Mouse (Mus musculus) duodenum, adult 2 months (tissue): ENCODE data around the gene Ptpra. TPM values are rescaled to one million over a fixed set of nuclear protein-coding genes. Genes with fewer than 3 reads are reported as not detected.

Experiments used
- polyA plus RNA-seq: library from polyadenylated mRNA; depleted of rRNA; stranded (reverse); fragments of >200 nt; gene quantifications from 2 replicates; pipeline ENCODE4 v1.2.3, GENCODE M21; 2012; ENCODE audit warnings: low replicate concordance; rRNA removed

Gene Ptpra
- polyA plus RNA-seq = 12.7 and 22.3 TPM in 2 replicates

DNA sequence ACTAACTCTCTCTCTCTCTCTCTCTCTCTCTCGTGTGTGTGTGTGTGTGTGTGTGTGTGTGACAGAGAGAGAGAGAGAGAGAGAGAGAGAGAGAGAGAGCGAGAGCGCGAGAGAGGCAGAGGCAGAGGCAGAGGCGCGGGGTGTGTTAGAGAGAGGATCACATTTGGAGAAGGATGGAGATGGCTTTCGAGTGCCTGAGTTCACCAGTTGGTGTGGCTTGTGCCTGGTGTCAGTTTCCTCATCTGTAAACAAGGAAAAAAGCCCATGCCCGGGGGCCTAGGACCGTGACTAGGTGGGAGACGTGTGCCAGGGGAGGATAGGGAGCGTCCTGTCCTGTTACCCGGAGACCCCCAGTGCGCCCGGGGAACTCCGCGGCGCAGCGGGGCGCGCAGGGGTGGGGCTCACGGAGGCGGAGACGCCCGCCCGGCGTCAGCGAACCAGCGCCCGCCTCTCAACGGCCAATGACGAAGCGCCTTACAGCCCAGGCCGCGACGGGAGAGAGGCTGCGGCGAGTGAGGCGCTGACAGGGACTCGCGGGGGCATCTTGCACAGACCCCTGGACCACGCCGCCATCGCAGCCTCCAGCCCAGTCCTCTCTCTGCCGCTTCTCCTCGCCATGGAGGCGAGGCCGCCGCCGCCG lies at the start of gene Ptpra:
Gene Ptpra (plus strand): TSS at position 485 of the 640 bp plus-strand sequence.

GRCm38 (mm10) chr2:130404939-130405338 lies 45.1 kb upstream of the Ptpra start, which contains the start of the genes Gm28372 and 1700020A23Rik:
Gene Gm28372 (plus strand): TSS chr2:130405239.
Gene 1700020A23Rik (plus strand): TSS chr2:130405259.

DNA sequence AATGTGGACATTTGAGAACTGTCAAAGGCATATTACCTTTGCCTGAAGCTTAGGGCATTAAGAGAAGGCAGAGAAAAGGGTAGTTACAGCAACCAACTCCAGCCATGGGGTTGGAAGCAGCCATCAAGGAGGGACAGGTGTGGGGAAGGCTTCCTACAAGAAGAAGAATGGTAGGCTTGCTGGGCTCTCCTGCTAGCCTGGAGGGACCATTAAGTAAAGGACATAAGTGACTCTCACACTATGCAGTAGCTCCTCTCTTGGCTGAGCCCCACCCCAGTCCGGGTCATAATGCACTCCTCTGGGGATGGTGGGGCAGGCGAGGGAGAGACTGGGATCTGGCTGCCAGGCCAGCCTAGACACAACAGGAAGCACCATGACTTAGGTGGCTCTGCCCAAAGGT lies 43.9 kb upstream of the Ptpra start, which contains the start of gene Tmem239:
Gene Tmem239 (plus strand): TSS at position 301 of the 400 bp plus-strand sequence.

GRCm38 (mm10) chr2:130424126-130424853 lies 25.8 kb upstream of the Ptpra start, which contains the start of the genes Vps16 and Pced1a:
Gene Vps16 (plus strand): TSS chr2:130424339.
Gene Pced1a (minus strand): TSS chr2:130424701.

GRCm38 (mm10) chr2:130563212-130564055 lies 113.4 kb downstream of the Ptpra start, which contains the start of gene Mrps26:
Gene Mrps26 (plus strand): TSS chr2:130563742.

GRCm38 (mm10) chr2:130575873-130576272 lies 125.8 kb downstream of the Ptpra start, which contains the start of gene Oxt:
Gene Oxt (plus strand): TSS chr2:130576173.

GRCm38 (mm10) chr2:130582552-130582951 lies 132.5 kb downstream of the Ptpra start, which contains the start of gene Avp:
Gene Avp (minus strand): TSS chr2:130582554.

Other genes starting within 250 kb of the Ptpra start
- gene Nop56, start 175.8 kb upstream of the Ptpra start, polyA plus RNA-seq = 16.7 and 33.7 TPM in 2 replicates
- 150 and 184 TPM in 2 replicates for gene Idh3b, start 165.7 kb upstream of the Ptpra start, polyA plus RNA-seq
- 1.4 and 1.8 TPM in 2 replicates for gene Ebf4, start 155.1 kb upstream of the Ptpra start, polyA plus RNA-seq
- gene Cpxm1, start 52.7 kb upstream of the Ptpra start, polyA plus RNA-seq = 1.1 and 1.2 TPM in 2 replicates
- gene Gm28372, start 45.0 kb upstream of the Ptpra start, polyA plus RNA-seq = not detected in 2 replicates
- gene 1700020A23Rik, start 45.0 kb upstream of the Ptpra start, polyA plus RNA-seq = not detected in 2 replicates
- gene Tmem239, start 43.8 kb upstream of the Ptpra start, polyA plus RNA-seq = not detected in 2 replicates
- 29.5 and 34.3 TPM in 2 replicates for gene Vps16, start 25.9 kb upstream of the Ptpra start, polyA plus RNA-seq
- 10.8 and 17.5 TPM in 2 replicates for gene Pced1a, start 25.6 kb upstream of the Ptpra start, polyA plus RNA-seq
- gene Mrps26, start 113.5 kb downstream of the Ptpra start, polyA plus RNA-seq = 85.0 and 146 TPM in 2 replicates
- not detected in 2 replicates for gene Oxt, start 125.9 kb downstream of the Ptpra start, polyA plus RNA-seq
- gene Avp, start 132.3 kb downstream of the Ptpra start, polyA plus RNA-seq = 0.26 TPM in 1 of 2 replicates, not detected in the other
- 0.23 and 0.46 TPM in 2 replicates for gene Fastkd5, start 179.7 kb downstream of the Ptpra start, polyA plus RNA-seq
- 3.7 and 4.6 TPM in 2 replicates for gene Ubox5, start 179.8 kb downstream of the Ptpra start, polyA plus RNA-seq
- 48.2 and 56.0 TPM in 2 replicates for gene Lzts3, start 192.5 kb downstream of the Ptpra start, polyA plus RNA-seq
- 82.1 and 106 TPM in 2 replicates for gene Ddrgk1, start 214.4 kb downstream of the Ptpra start, polyA plus RNA-seq
- 20.8 and 23.9 TPM in 2 replicates for gene Itpa, start 217.3 kb downstream of the Ptpra start, polyA plus RNA-seq
- 0.91 and 1.4 TPM in 2 replicates for gene Slc4a11, start 247.2 kb downstream of the Ptpra start, polyA plus RNA-seq